Mouse (Mus musculus) heart, adult 2 months (tissue): ENCODE results near the gene Irf8. TPM values are rescaled to one million over a fixed set of nuclear protein-coding genes. Genes with fewer than 3 reads are reported as not detected.
"Not testable (repeated sequence)": the region's sequence is repeated elsewhere in the genome, so short reads cannot be mapped to it uniquely, and the experiment has no call there.

Experiments used
- DNase-seq, 2 experiments: peaks; one replicate each; pipeline ENCODE4 v3.0.0; 2021
- H3K27ac ChIP-seq: fragments of 200-600 bp; 2 replicates; pipeline ENCODE4 v1.8.1; 2022
- H3K27me3 ChIP-seq: fragments of 200-500 bp; 2 replicates; pipeline ENCODE4 v1.6.1; 2012; ENCODE audit warnings: mild to moderate bottlenecking, low read length, inconsistent platforms, mixed read lengths; ENCODE audit not compliant: control insufficient read depth, insufficient read depth
- H3K36me3 ChIP-seq: fragments of 200-500 bp; 2 replicates; pipeline ENCODE4 v1.6.1; 2012; ENCODE audit warnings: low read length, inconsistent platforms; ENCODE audit not compliant: control insufficient read depth, insufficient read depth
- H3K4me1 ChIP-seq: fragments of 200-500 bp; 2 replicates; pipeline ENCODE4 v1.6.1; 2011; ENCODE audit warnings: low read length; ENCODE audit not compliant: control insufficient read depth, insufficient read depth
- H3K4me3 ChIP-seq: fragments of 200-600 bp; 2 replicates; pipeline ENCODE4 v1.8.1; 2022
- H3K79me2 ChIP-seq: fragments of 200-500 bp; replicated peaks from 2 replicates; pipeline ENCODE4 v1.6.1; 2012; ENCODE audit warnings: mild to moderate bottlenecking, inconsistent platforms, low read length, moderate library complexity, mixed read lengths; ENCODE audit not compliant: control insufficient read depth, insufficient read depth
- H3K9ac ChIP-seq: fragments of 200-500 bp; 2 replicates; pipeline ENCODE4 v1.6.1; 2012; ENCODE audit warnings: low read depth, mild to moderate bottlenecking, control low read depth, inconsistent platforms, low read length, mixed read lengths
- CTCF ChIP-seq: fragments of 200-600 bp; IDR thresholded peaks from 2 replicates; pipeline ENCODE4 v1.8.1; 2022; ENCODE audit warnings: antibody characterized with exemption, mild to moderate bottlenecking, moderate library complexity
- EP300 ChIP-seq: fragments of 200-500 bp; IDR thresholded peaks from 2 replicates; pipeline ENCODE4 v1.6.1; 2011; ENCODE audit warnings: low read depth, low read length, control low read depth; ENCODE audit not compliant: insufficient read depth
- POLR2A ChIP-seq: fragments of 200-500 bp; IDR thresholded peaks from 2 replicates; pipeline ENCODE4 v1.6.1; 2011; ENCODE audit warnings: mild to moderate bottlenecking, low read depth, low read length, control low read depth; ENCODE audit not compliant: insufficient read depth
- WGBS: fragments of 180-500 bp; shearing (Covaris S2); methylation state at CpG from one replicate; pipeline ENCODE4 v1.1.7; 2018; 5-methylcytosine and 5-hydroxymethylcytosine counted together
- intact Hi-C: fragments of 180-260 bp; cut with DNase I; formaldehyde crosslinking; loops from one replicate; pipeline ENCODE4 v1.15.1; 2025
- polyA plus RNA-seq: library from polyadenylated mRNA; depleted of rRNA; stranded (reverse); fragments of >200 nt; gene quantifications from 2 replicates; pipeline ENCODE4 v1.2.3, GENCODE M21; 2012
- total RNA-seq, 2 experiments: library from RNA; stranded (reverse); gene quantifications; 2 replicates each; pipeline ENCODE4 v1.2.3; 2021

Gene Irf8
- total and polyA plus RNA-seq, 3 experiments = 3.6 to 4.9 (median 3.8) TPM

DNA sequence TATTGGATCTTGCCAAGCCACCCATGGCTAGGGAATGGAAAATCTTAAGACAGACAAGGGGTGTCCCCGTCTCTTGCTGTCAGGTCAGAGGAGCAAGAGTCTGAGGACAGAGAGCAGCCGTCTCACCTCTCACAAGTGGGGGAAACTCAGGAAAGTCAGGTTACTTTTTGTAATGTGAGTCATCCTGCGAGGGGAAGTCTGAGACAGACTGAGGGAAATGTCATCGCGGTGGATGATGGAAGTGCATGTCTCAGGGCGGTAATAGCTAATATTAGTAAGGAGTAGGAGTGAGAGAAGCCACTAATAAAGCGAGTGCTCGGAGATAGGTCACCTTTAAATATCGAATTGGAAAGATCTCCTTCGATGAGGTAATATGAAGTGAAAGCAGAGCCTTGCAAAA is 27.0 kb upstream of the Irf8 start:
- WGBS = 47% methylated on average over 10 of the region's 10 CpGs
- intact Hi-C loops = no loop called here

DNA sequence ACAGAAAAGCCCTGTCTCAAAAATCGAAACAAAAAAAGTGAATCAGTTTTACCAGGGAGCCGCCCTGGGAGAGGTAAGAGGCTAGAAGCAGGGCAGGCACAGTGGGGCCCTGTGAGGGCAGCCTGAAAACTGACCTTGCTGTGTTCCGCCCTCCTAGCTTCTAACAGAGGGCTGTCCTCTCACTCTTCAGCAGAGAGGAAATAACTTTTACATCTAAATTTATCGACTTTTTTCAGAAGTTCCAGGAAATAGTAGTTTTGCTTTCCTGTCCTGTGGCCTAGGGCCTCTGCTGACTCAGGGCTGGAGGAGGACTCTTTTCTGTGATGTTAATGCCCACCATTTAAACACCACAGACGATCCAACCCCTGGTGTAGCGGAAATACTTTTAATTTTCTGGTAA is 21.0 kb upstream of the Irf8 start:
- no peak overlapping the region for H3K27ac ChIP-seq
- no peaks in the 10 kb centered on the region for H3K27me3 ChIP-seq
- intact Hi-C loops = no loop called here
- WGBS = 54% methylated on average over 6 of the region's 6 CpGs
- H3K4me3 ChIP-seq = no peak overlapping the region
- H3K4me1 ChIP-seq = no peaks in the 10 kb centered on the region
- H3K79me2 ChIP-seq = no peaks in the 10 kb centered on the region
- no peak overlapping the region for H3K9ac ChIP-seq
- TF ChIP-seq EP300 (no peak), CTCF (no peak), POLR2A (no peak)
- no peaks in the 10 kb centered on the region for H3K36me3 ChIP-seq
- DNase-seq = no peak

More for the DNA sequence above, 27.0 kb upstream of the Irf8 start:
- no peak overlapping the region for H3K9ac ChIP-seq
- H3K4me3 ChIP-seq = no peak overlapping the region
- no peaks in the 10 kb centered on the region for H3K27me3 ChIP-seq
- no peaks in the 10 kb centered on the region for H3K36me3 ChIP-seq
- H3K79me2 ChIP-seq = no peaks in the 10 kb centered on the region
- DNase-seq = no peak
- TF ChIP-seq EP300 (no peak), POLR2A (no peak), CTCF (no peak)
- H3K4me1 ChIP-seq = no peaks in the 10 kb centered on the region; the same call in 1 of the 2 replicates
- no peak overlapping the region for H3K27ac ChIP-seq

DNA sequence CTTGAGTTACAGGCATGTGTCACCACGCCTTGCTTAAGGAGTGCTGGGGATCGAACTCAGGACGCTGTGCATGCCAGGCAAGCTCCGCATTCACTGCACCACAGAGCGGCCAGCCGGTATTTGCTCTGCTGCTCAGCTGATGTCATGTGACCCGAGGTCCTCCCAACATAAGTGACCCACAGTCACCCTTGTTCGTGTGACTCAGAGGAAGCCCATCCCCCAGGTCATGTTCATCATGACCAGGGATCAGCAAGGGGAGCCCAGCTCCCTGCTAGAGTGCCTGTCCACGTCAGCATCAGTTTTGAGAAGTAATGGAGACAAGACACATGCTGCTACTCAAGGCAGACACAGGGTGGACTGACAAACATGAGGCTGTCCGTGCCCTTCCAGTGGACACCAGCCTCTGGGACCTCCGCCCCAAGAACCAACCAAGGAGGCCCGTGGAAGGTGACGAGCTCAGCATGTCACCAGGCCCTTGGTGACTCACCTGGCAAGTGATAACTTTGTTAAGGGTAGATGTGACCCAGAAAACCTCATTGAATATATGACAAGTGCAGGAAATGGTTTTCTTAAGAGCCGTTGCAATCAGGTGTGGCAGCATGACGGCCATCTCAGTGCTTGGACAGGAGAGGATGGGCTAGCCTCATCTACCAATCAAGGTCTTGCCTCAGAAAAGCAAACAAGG is 20.0 kb upstream of the Irf8 start:
- TF ChIP-seq POLR2A (no peak), EP300 (no peak), CTCF (no peak)
- Histone ChIP-seq H3K9ac (no peak overlapping the region), H3K4me3 (no peak overlapping the region), H3K27ac (no peak overlapping the region), H3K4me1 (no peaks in the 10 kb centered on the region), H3K27me3 (no peaks in the 10 kb centered on the region), H3K79me2 (no peaks in the 10 kb centered on the region), H3K36me3 (no peaks in the 10 kb centered on the region)
- 74% methylated on average over 15 of the region's 15 CpGs for WGBS
- DNase-seq = no peak
- intact Hi-C loops = no loop called here

DNA sequence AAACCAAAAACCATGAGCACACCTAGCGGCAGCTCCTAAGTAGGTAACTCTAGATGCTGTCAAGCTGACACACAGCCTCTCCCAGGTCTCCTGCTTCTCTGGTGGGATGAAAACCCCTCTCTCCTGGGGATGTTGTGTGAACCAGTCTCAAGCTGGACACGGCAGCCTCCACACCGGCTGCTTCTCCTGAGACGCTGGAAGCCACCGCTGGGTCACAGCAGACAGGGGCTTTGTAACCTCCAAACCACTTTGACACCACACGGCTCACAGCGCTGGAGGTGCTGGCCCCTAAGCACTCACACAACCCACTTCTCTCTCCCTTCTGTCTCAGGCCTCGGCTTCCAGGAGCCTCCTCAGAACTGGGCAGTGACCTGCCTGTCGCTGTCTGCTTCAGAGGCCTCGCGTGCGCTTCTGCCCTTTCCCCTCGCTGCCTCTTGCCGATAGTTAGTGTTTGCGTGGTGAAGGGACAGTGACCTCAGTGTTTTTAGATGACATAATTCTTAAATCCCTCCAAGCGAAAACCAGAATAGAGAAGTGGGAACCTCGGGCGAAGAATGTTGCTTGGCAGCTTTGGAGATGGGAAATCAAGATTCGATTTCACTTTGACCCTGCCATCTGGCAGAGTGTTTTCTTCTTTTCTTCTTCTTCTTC is 16.4 kb upstream of the Irf8 start:
- Histone ChIP-seq H3K79me2 (no peaks in the 10 kb centered on the region), H3K4me3 (no peak overlapping the region), H3K27ac (no peak overlapping the region), H3K27me3 (no peaks in the 10 kb centered on the region), H3K36me3 (no peaks in the 10 kb centered on the region), H3K9ac (no peak overlapping the region), H3K4me1 (no peaks in the 10 kb centered on the region)
- TF ChIP-seq POLR2A = no peak
- no peak for TF ChIP-seq CTCF
- TF ChIP-seq EP300 = no peak
- intact Hi-C loops = no loop called here
- 75% methylated on average over 19 of the region's 19 CpGs for WGBS
- DNase-seq = no peak

DNA sequence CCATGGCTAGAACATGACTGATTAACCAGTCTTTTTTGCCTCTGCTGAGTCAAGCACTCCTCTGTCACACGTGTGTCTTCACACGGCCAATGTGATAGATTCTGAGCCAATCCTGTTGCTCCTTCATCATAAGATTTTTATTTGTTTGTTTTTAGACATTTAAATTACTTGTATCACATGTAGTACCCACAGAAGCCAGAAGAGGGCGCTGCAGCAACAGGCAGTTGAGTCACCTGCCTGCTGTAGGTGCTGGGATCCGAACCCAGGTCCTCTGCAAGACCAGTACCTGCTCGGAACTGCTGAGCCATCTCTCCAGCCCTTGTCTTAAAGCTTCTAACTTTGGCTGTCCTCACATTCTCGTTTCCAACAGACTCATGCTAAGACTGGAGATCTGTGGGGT is 13.1 kb upstream of the Irf8 start:
- no peaks in the 10 kb centered on the region for H3K36me3 ChIP-seq
- H3K27me3 ChIP-seq = no peaks in the 10 kb centered on the region
- H3K27ac ChIP-seq = no peak overlapping the region
- no peak overlapping the region for H3K4me3 ChIP-seq
- H3K4me1 ChIP-seq = no peaks in the 10 kb centered on the region
- no peak for TF ChIP-seq POLR2A
- no peak for TF ChIP-seq EP300
- TF ChIP-seq CTCF = peak; percentile 57
- WGBS = 67% methylated on average over 6 of the region's 6 CpGs
- intact Hi-C loops = no loop called here
- H3K79me2 ChIP-seq = no peaks in the 10 kb centered on the region
- no peak for DNase-seq
- H3K9ac ChIP-seq = no peak overlapping the region

DNA sequence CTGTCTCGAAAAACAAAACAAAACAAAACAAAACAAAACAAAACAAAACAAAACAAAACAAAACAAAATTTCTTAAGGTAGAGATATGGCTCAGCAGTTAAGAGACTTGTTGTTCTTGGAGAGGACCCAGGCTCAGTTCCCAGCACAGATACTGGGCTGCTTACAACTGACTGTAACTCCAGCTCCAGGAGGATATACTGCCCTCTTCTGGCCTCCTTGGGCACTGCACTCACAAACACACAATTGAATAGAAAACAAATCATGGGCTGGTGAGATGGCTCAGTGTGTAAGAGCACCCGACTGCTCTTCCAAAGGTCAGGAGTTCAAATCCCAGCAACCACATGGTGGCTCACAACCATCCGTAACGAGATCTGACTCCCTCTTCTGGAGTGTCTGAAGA is 12.1 kb upstream of the Irf8 start:
- H3K27me3 ChIP-seq, intact Hi-C loops, H3K79me2 ChIP-seq, H3K4me3 ChIP-seq, H3K9ac ChIP-seq, DNase-seq, H3K4me1 ChIP-seq, H3K36me3 ChIP-seq, H3K27ac ChIP-seq: not testable (repeated sequence)
- TF ChIP-seq CTCF = peak; percentile 44
- 94% methylated on average over 4 of the region's 4 CpGs for WGBS
